Mouse (Mus musculus) splenic B cell, adult 2 months (primary cell): ENCODE results near the gene Cntn4.

Experiments used
- DNase-seq: peaks from one replicate; pipeline ENCODE4 v3.0.0-alpha.2; 2011; ENCODE audit warnings: low read depth, low spot score
- H3K27me3 ChIP-seq: 2 replicates; pipeline ENCODE4 v1.6.1; 2012; ENCODE audit warnings: mild to moderate bottlenecking, low read length, moderate library complexity, mixed read lengths; ENCODE audit not compliant: control insufficient read depth, poor library complexity, insufficient read depth, severe bottlenecking
- H3K36me3 ChIP-seq: 2 replicates; pipeline ENCODE4 v1.6.1; 2012; ENCODE audit warnings: mild to moderate bottlenecking, low read length, moderate library complexity, mixed read lengths; ENCODE audit not compliant: control insufficient read depth, poor library complexity, insufficient read depth, severe bottlenecking

The Cntn4 gene

GRCm38 (mm10) chr6:106747251-106747650 lies 1069.8 kb downstream of the Cntn4 start:
- H3K36me3 ChIP-seq, result no peaks in the 10 kb centered on the region
- no peak for DNase-seq
- H3K27me3 ChIP-seq, result no peaks in the 10 kb centered on the region

GRCm38 (mm10) chr6:106747804-106748203 lies 1070.3 kb downstream of the Cntn4 start:
- DNase-seq, result peak; percentile 34
- Histone ChIP-seq H3K27me3 (no peaks in the 10 kb centered on the region), H3K36me3 (no peaks in the 10 kb centered on the region)
